Mouse (Mus musculus): ENCODE results near the gene Trim47.
"Not testable (repeated sequence)": the region's sequence is repeated elsewhere in the genome, so short reads cannot be mapped to it uniquely, and the experiment has no call there.

The Trim47 gene

DNA sequence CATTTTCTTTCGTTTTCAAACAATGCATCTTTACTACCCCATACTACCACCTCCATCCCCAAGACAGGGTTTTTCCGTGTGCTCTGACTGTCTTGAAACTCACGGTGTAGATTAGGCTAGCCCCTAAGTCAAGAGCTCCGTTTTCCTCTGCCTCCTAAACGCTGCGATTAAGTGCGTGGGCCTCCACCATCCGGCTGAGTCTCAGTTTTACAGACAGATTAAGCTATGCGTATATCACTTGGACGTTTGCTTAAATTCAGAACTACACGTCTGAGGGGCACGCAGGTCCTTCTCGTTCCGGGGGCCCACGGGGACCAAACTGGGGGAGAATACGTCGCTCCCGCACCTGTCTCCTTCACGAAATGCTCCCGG, 11.1 kb upstream of the Trim47 start:
- DNase-seq (ENCODE audit: low spot score in 2 of 2), result no peak

DNA sequence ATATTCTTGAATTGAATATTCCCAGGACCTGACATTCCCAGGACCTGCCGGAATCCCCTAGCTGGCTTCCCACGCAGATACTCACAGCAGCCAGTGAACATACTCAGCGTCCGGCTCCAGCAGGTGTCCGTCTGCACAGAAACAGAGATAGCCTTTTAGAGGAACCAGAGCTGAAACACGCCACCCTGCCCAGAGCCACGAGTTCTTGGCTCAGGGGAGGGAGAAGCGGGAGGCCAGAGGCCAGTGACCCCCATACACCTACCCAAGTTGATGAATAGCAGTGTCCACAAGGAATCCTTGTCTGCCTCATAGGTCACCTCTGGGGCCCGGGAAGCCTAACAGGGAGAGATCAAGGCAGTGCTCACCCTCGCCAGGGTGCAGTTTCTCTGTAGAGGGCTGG, 7.2 kb upstream of the Trim47 start:
- DNase-seq (ENCODE audit: low spot score in 2 of 2), result no peak

DNA sequence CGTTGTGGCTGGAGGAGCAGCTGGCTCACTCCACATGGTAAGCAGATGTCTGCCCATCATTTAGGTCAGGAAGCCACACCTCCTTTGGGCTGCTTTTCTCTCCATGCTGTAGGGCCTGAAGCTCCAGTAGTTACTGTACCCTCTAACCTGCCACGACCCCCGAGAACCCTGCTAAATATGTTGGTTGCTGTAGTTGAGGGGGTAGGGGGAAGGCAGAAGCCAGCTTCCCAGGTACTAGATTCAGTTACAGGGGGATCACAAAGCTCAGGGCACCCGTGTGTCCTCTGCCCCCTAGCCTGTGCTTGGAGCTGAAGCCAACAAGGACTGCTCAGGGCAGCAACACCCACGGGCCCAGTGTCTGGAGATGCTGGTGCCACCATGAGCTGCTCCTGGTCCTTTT, 6.5 kb upstream of the Trim47 start:
- DNase-seq (ENCODE audit: low spot score in 2 of 2), result peak in 1 of 2 experiments; percentile 29

DNA sequence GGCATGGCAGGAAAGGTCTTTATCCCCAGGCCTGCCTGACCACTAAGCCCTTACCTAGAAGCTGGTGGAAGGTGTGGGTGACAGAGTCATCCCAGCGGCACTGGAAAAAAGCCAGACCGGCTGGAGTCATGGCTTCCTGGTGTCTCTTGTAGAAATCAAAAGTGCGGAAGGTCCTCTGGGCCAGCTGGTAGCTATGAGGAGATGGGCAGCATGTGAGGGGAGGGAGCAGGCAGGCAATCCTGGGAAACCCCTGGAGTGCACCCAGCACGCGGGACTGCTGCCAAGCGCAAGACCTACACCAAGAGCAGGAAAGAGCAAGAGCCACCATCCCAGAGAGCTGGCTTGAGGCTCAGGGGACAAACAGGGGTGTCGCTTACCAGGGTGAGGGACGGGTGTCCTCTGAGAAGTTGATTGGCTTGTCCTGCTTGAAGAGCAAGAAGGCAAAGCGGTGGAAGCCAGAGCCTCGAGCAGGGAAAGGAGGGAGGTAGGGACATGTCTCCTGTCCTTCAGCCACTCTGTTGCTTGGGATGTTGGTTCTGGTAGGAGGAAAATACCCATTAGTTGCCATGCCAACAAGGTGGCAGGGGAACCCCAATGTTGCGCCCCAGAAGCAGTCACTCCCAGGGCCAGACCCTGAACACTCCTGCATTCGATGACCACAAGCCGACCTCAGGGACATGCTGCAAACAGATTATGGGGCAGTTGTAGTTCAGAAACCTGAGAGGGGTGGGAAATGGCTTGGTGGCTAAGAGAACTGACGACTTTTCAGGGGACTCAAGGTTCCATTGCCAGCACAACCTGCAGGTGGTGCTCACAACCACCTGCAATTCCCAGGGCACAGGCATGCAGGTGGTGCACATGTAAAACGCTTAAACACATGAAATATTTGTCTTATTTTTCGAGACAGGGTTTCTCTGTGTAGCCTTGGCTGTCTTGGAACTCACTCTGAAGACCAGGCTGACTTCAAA, 5.6 kb upstream of the Trim47 start:
- DNase-seq (ENCODE audit: low spot score in 2 of 2), result peak in 1 of 2 experiments; percentile 33

DNA sequence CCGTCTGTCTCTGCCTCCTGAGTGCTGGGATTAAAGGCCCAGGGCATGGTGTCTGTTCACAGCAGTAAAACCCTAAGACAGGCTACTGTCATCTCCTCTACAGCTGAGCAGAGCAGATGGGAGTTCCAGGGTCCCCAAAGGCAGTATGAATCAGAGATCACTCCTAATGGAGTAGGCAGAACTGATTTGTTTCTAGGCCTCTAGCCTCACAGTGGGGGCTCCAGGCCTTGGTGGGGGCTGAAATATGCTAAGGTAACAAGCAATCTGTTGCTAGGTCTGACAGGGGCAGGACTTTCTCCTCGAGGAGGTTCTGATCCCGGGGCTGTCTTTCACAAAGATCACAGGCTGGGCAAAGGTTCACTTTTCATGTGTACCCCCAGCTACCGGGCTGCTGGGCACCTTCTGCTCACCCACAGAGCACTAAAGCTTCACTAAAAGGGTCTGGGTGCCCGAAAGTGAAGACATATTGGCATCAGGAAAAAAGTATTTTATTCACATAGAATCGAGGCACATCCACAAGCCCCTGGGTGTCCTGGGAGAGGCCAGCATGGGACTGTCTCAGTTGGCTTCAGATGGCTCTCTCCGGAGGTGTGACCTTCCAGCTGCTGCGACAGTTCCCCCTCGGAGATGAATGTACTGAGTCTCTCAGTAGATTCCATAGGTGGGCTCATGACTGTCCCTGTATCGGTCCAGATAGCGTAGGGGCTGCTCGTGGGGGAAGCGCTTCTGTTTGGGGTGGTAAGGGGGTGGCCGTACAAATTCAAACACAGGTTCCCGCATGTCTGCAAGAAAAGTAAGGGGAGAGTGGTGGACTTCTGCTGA, 4.5 kb upstream of the Trim47 start:
- DNase-seq (ENCODE audit: low spot score in 2 of 2), result peak in 1 of 2 experiments; percentile 28

DNA sequence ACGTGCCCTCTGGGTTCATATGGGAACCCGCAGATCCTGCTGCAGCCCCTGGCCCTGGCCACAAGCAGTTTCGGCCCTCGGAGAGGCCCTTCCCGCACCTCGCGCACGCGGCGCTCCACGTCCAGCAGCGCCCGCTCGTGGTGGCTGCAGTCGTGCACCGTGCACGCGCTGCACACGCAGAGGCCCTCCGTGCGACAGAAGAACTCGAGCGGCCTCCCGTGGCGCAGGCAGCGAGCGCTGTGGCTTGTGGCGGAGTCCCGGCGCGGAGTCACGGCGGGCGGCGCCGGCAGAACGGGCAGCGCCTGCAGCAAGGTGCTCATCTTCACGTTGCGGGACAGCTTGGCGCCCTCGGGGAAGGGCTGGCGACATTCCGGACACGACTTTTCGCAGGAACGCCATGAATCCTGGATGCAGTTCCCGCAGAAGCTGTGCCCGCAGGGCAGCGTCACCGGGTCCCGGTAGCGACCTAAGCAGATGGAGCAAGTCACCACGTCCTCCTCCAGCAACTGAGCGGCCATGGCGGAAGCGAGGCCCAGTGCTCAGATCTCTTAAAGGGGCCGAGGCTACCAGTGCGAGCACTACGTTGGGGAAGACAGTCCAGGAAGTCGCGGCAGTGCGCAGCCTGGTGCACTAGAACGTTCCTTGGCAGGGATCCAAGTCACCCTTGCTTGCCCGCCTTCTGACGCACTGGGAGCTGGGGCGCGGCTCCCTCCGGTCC, 3.6 kb upstream of the Trim47 start, which contains the start of gene Trim65:
Trim65 (minus strand) TSS at position 641 of the 718 bp plus-strand sequence.
- peak; percentile 92 to 94 for DNase-seq (ENCODE audit: low spot score in 2 of 2)

DNA sequence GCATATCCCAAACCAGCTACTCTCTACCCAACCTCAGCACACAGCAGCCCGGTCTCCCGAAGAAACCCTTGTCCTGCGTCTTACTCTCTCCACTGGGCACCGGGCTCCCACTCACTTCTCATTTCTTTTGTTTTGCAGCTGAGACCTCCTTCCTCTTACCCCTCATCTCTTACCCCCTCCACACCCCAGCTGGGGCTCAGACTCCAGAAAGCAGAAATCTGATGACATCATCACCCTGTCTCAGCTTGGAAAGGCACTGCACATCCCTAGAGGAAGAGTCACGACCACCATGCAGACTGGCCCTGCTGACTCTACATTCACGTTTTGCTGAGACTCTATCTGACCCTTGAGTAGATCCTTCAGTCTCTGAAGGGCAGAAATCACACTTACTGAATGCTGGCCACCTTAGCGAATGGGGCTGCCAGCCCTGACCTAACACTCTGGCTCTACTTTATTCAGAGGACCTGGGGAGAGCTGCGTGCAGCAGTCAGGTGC, 3.0 kb upstream of the Trim47 start:
- DNase-seq (ENCODE audit: low spot score in 2 of 2), result peak in 1 of 2 experiments; percentile 26

DNA sequence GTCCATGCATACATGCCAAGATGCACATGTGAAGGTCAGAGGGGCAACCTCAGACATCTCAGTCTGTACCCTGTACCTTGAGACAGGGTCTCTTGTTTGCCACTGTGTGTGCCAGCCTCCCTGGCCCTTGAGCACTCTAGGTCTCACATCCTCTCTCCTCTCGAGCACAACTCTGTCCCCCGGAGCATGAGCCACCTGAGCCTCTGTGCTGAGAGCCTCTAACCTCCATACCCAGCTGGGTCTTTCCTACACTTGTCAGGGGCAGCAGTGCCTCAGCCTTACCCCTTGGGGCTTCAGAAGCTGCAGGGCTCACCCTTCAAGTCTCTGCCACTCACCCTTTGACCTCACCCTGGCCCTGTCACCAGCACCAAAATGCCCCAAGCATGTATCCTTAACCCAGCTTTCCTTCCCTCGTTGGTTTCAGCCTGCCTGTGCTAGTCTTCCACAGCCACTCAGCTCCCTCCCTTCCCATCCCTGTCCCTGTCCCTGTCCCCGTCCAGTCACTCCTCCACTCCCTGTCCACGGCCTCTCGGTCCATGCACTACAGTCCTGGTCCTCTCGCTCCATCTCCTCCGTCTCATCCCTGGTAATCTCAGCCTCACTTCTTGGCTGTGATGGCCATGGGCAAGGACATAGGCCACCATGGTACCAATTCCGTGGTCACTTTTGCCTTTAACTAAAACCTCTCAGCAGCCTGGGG, 2.2 kb upstream of the Trim47 start:
- peak in 1 of 2 experiments; percentile 17 for DNase-seq (ENCODE audit: low spot score in 2 of 2)

DNA sequence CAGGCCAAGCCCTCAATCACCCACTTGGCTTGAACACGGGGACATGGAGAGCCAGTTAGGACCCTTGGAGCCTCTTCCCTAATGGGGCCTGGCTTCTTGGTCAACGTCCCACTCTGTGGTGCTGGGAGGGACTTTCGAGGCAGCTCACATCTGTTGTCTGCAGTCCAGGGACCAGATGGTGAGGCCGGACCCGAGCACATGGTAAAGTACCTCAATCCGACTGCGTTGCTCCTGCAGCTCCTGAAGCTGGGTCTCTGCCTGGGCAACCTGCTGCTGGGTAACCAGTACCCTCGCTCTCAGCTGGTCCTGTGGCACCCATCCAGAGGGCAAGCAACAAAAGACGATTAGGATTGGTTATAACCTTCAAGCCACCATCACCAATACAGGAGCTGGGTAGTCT, 976 bp upstream of the Trim47 start:
- DNase-seq (ENCODE audit: low spot score in 2 of 2), result peak in 1 of 2 experiments; percentile 40

DNA sequence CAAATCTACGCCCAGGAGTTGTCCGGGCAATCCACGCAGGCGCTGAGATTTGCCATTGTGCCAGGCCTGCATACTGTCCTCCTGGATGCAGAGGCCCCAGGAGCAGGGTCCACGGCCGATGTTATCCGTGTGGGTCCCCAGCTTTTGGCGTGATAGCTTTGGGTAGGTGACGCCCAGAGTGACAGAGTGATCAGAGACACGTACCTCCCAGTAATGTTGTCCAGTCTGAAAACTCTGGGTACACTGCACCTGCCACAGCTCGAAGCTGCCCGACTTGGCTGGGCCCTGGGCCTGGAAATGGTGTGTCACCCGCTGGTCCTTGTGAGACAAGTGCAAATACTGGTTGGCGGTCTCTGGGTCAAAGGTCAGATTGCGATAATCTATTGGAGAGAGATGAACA, 749 bp downstream of the Trim47 start:
- no peak for DNase-seq (ENCODE audit: low spot score in 2 of 2)

DNA sequence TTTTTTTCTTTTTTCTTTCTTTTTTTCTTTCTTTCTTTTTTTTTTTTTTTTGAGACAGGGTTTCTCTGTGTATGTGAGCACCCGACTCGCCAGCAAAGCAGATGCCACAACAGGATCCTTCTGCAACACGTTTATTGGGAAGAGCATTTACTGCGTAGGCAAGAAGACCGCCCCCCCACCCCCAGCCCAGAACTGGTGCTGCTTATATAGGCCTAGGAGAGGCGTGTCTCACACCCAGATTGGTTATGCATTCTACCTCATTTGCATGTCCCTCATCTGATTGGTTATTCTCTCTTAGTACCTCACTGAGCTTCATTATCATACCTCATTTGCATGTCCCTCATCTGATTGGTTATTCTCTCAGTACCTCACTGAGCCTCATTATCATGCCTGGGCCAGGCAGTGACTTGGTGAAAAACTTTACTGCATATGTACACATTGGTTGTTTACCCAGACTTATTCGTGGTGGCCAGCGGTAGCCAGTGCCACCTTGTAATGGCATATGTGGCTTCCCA, 5.2 kb downstream of the Trim47 start:
- not testable (repeated sequence) for DNase-seq (ENCODE audit: low spot score in 2 of 2)

DNA sequence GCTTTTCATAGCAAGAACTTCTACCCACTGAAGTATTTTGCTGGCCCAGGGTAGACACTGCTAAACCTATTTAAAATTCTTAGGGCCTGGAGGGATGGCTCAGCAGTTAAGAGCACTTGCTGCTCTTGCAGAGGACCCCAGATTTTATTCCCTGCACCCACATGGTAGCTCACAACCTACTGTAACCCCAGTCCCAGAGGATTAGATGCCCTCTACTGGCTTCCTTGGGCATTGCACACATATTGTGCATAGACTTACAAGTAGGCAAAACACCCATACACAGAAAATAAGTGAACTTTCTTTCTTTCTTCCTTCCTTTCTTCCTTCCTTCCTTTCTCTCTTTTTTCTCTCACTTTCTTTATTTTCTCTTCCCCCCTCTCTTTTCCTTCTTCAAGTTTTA, 9.2 kb downstream of the Trim47 start:
- DNase-seq (ENCODE audit: low spot score in 2 of 2), result no peak

DNA sequence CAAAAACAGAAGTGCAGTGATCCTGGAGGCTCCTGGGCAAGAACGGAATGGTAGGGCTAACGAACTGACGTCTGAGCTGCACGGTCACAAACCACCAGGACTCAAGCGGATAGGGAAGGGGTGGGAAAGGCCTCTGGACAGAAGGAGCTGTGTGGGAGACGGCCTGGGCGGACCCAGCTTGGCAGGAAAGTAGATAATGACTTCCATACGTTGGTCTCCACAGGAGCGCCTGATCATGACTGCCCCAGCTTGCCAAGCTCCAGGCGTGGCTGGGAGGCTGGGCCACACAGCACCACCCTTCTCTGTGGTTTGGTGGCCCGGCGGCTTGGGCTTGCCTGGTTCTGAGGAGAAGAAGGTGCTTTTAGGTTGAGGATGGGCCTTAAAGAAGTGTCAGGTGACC, 9.8 kb downstream of the Trim47 start:
- DNase-seq (ENCODE audit: low spot score in 2 of 2), result no peak

DNA sequence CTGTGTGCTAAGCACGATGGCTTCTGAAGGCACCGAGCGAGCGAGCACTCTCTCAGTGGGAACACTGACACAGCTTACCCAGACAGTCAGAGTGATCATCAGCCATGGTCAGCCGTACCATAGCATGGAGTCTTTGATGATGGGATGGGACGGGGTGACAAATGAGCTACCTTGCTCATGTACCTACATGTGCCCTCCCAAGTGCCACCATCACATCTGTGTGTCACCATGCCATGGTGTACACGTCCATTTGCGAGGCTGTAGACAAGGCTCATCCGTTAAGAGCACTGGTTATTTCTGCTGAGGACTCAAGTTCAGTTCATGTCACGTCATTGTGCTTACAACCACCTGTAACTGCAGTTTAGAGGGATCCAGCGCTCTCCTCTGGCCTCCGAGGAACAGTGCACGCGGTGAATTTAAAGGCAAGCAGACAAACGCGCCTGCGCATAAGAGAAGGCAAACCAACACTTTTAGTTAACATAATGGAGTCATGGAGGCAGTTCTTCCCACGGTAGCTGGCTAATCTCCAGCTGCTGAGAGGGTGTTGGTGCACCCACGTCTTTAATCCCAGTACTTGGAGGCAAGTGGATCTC, 15.3 kb downstream of the Trim47 start:
- no peak for DNase-seq (ENCODE audit: low spot score in 2 of 2)

DNA sequence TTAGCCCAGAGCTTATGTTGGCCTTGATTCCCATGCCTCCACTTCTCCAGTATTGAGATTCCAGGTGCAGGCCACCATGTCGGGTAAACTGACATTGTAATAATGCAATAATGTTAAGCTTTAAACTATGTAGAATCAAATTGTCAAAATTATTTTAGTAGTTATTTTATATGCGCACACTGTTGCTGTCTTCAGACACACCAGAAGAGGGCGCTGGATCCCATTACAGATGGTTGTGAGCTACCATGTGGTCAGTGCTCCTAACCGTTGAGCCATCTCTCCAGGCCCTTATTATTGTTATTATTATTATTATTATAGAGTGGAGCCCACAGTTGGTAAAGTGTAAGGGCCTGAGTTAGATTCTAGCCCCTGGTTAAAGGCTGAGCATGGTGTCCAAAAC, 15.9 kb downstream of the Trim47 start:
- no peak for DNase-seq (ENCODE audit: low spot score in 2 of 2)

DNA sequence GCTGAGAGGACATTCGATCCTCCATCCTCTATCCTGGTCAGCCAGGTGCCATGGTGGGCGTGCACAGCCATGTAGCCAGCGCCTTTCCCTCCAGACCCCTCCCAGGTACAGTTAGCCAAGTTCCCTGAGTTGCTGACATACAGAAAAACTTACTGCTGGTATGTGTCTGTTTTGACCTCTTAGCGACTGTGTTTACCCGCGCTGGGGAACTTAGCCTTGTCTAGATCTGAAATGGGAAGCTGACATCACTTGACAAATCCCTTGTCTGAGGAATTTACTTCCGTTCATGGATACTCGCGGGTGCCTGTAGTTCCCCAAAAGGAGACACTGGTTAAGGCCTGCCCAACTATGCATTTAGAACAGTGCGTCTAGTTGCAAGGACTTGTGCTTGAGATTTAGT, 16.5 kb downstream of the Trim47 start:
- no peak for DNase-seq (ENCODE audit: low spot score in 2 of 2)

DNA sequence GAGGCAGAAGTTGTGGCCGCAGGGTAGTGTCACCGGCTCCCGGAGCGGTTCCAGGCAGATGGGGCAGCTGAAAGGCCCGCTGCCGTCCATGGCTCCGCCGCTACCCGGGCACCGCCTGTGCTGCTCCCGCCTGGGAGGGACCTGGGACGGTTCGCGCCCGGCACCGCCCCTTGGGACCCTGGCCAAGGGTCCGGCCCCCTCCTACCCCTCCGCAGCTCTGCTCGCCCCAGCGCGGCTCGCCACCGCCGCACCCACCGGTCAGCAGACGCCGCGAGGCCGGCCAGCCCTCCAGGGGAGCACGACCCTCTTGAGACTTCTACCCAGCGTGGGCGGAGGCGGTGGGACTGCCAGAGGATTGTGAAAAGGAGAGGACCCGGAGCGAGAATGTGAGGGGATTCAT, 16.9 kb downstream of the Trim47 start:
- DNase-seq (ENCODE audit: low spot score in 2 of 2), result peak; percentile 53 to 60

DNA sequence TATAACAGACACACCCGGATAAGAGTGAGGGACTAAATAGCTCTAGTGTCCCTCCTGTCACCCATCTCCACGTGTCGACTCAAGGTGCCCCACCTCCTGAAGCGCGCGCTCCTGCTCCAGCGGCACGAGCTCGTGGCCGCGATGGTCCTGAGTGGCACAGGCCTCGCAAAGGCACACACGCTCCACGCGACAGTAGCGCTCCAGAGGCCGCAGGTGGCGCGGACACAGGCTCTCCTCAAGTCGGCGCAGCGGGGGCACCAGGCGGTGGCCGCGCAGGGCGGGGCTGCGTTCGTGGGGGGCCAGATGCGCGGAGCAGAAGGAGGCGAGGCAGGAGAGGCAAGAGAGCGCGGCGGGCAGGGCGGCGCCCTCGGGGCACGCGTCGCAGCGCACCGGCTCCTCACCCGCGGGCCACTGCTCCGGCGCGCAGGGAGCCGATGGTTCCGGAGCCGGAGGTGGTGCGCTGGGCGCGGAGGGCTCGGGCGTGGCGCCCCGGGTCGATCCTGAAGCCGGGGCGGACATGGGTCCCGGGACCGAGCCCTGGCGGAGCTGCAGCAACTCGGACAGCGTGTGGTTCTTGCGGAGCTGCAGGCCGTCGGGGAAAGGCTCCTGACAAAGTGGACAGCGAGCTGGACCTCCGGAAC, 17.4 kb downstream of the Trim47 start:
- peak in 1 of 2 experiments; percentile 32 for DNase-seq (ENCODE audit: low spot score in 2 of 2)

DNA sequence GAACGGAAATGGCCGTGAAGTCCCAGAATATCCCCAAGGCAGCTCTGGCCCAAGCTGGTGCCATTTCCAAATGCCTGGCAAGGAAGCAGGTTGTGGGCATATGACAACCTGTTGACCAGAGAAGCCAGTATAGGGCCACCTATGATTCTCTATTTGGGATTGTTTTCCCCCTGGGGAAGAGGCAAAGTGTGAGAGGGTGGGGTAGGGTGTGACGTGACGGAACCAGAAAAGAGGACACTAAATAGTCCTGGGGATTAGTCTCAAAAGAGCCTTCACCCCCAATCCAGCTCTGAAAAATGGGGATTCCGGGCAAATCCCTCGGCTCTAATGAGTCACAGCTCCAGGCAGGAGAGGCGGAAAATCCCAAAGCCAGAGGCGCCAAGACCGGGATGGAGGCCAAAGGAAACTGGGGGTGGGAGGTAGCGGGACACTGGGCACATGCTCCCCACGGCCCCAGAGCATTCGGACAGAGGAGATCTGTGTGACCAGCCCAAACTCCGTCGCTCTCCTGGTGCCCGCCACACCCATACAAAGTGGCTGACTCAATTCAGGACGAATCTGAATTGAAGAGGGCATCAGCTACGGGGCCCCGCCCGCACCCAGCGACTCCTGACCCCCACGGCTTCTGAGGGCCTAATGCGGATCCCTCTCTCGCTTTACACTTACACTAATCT, 18.4 kb downstream of the Trim47 start:
- peak; percentile 61 to 75 for DNase-seq (ENCODE audit: low spot score in 2 of 2)

All from right cerebral cortex, postnatal 10 days (tissue).